Mouse (Mus musculus) thymus, postnatal 10 days (tissue): ENCODE data around the gene Asic2.

Source experiments
- DNase-seq, 2 experiments: peaks; one replicate each; pipeline ENCODE4 v3.0.0; 2021; ENCODE audit warnings: low spot score in 2 of 2

Asic2 gene

DNA sequence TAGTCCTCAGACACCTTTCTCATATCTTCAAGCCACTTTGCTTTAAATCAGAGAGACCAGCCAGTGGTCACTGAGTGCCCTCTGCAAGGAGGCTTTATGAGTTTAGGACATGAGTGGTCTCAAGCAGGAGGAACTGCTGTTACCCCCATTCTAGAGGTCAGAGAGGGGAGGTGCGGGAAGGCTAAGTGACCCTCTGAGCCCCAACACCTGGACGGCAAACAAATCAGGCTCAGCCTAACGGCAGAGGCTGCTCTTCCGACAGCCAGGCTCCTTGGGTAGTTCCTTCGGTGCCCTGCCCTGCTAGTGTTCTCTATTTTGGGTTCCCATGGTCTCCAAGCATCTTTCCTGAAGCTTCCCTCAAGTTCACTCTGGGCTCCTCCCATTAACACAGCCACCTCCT, 357.8 kb downstream of the Asic2 start:
- DNase-seq = no peak

DNA sequence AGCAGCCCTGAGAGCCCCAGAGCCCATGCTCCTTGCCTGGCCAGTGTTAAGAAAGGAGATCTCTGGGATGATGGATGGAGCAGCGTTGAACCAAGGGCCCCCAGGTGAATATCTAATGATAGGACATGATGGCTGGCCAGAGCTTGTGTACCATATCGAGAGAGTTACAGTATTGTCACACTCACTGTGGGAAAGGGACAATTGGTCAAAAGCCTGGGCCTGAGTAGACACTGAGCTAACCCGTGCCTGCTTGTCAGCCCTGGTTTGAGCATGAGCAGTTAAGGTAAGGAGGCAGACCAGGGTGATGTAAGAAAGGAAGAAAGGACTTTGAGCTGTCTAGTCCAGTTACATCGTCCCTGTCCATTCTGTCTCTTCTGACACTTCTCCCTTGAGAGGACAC, 365.3 kb downstream of the Asic2 start:
- DNase-seq = no peak

DNA sequence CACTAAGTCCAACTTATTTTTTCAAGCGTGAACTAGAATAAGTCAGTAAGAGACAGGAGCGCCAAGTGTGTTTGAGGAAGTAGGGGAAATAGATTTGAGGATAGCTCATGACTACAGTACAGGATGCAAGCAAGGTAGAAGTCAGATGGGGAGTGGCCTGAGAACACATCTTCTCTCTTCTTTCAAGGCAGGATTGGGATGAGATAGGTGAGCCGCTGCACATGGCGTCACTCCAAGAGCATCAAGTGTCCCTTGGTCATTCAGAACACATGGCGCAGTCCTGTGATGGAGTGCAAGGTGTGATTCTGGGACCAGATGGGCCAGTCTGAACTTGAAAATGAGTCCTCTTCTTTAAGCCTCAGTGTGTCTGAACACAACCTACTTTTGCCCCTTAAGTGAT, 366.5 kb downstream of the Asic2 start:
- no peak for DNase-seq

DNA sequence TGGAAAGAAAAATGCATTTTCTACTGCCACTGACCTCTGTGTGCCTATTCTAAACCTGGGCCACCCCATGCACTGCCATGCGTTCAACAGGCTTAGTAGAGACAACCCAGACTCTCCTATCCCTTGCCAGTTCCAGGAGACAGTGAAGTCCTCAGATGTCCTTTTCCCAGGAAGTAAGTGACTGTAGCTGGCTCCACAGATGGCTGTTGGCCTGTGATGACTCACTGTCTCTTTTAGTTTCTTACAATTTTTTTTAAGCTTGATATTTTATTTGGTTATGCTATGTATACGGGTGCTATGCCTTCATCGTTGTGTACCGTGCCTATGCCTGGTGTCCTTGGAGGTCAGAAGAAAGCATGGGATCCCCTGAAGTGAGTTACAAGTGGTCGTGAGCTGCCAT, 370.7 kb downstream of the Asic2 start:
- no peak for DNase-seq

DNA sequence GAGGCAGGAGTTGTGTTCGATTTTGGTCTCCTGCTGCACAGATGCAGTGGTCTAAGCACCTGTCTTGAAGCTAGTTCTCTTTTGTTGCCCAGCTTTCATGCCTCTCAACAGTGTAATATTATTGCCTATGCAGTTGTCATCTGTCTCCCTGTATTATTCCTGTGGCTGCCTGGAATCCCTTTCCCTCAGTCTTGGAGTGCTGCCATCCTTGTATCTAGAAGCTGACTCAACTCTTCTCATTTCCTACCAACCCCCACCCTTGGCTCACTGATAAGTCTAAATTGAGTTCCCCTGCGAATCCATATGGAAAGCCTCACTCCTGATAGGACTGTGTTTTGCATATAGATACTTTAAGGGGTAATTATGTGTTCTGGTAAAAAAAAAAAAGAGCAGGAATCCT, 373.0 kb downstream of the Asic2 start:
- no peak for DNase-seq

DNA sequence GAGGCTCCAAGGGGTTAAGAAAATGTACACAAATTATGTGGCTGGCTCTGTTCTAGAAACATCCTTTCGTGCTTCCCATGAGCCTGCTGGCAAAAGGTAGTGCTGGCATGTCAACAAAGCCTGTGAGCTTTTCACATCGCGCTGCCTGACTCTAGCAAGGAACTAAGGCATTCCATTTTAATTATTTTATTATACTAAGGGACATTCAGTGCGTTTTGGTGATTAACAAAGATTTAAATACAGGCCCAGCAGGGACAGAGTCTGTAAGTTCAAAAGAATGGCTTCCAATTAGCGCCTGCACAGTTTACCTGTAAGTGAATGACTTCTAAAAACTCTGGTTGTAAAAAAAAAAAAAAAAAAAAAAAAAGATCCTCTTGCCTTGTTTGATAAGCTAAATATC, 375.5 kb downstream of the Asic2 start:
- DNase-seq = no peak

DNA sequence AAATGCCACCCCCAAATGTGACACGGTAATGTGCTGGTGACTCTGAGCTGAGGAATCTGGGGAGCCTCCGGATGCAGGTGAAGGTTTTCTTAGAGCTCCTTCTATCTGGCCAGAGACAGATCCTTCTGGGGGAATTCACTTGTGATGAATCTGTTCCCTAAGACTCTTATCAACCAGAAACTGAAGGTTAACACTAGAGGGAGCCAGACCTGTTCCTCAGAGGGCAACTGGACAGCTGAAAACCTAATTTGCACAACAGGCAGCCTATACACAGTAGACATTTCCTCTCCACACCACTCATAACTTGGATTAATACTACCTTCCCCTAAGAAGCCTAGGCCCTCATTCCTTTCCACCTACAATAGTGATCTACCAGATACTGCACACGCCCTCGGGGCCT, 377.3 kb downstream of the Asic2 start:
- no peak for DNase-seq

DNA sequence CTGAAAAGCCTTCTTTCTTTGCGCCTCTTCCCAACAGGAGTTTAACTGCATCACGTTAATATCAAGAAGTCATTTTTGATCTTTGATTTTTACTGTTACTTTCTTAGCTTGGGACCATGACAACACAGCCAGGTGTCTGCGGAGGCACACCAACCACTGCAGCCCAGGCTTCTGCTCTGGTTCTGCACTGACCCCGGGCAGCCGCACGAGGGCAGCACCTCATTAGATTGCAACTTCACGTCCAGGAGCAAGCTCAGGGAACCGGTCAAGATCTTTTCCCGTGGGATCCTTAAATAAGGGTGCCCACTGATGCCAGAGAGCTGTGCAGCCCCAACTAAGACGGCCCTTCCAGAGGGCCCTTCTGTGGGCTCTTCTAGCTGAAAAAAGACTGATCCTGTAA, 379.6 kb downstream of the Asic2 start:
- peak in 1 of 2 experiments; percentile 28 for DNase-seq

DNA sequence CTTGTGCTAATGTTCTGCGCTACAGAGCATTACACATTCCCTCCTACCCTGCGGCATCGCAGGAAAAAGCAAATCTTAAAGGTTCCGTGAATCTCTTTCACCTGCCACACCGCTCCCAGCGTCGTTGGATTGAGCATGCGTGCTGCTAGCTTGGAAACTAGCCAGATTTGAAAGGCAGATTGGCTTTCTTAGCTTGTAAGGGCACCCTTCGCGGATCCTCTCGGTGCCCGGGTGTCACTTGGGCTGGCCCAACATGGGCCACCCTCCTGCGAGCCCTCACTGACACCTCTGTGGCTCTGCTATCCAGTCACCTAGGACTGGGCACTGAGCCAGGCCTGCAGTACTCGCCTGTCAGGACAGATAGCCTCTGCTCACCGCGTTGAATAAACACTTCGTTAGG, 380.3 kb downstream of the Asic2 start:
- DNase-seq = no peak

DNA sequence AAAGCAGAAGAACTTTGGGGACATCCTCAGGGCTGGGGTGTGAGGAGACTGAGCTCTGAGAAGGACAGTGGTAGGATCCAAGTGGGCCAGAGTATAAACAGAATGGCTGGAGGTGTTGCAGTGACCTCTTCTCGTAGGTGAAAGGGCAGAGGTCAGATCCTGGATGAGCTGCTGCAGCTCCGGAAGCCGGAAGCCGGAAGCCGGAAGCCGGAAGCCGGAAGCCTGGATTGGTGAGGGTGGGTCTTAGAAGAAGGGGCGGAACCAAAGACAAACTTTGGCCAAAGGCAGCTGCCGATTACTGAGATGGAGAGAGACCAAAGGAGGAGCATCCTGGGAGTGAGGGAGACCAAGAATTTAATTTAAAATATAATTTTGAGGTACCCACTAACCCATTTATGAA, 381.1 kb downstream of the Asic2 start:
- DNase-seq = no peak

DNA sequence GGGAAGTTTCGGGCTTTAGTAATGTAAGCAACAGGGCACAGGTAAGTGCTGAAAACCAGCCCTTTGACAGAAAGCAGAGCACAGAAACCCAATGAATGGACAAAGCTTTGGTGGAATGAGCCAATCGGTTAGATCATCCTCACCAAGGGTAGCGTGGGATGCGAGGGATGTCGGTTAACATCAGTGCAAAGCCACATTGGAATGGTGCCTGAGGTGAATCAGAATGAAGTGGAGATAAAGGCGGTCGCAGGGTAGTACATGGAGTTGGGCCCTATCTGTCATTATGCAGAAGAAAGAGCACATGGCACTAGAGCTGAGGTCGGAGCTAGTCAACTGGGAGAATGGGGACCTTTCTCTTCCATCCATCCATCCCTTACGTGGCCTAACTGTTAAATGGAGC, 383.8 kb downstream of the Asic2 start:
- no peak for DNase-seq

DNA sequence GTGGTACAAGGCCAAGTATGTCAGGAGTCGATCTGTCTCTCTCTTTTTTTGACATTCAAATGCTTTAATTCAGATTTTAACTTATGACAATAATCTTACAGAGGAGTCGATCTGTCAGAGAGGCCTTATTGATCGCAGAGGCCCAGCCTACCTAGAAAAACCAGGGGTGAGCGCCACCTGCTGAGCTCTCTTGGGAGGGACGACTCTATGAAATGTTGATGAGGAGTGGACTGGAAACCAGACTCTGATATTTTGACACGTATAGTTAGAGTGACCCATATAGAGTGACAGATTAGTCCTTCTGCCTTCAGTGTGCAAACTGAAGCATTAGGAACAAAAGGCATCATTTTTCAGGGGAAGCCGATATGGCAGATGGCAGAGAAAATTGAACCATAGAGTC, 385.1 kb downstream of the Asic2 start:
- no peak for DNase-seq

DNA sequence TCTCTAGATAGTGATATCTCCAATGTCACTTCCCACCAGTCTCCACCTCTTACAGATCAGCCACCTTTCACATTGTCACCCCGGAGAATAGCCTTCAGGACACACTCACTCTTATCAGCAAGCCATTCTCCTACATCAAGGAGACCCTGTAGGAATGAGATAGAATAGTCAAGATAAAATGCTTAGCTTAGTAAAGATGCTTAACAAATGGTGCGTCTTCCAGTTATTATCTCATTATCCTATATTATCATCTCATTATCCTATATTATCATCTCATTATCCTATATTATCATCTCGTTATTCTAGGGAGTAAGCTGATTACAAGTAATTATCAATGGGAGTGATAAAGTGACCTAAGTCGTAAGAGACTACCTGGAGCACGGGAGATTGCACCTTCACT, 386.1 kb downstream of the Asic2 start:
- DNase-seq = no peak

DNA sequence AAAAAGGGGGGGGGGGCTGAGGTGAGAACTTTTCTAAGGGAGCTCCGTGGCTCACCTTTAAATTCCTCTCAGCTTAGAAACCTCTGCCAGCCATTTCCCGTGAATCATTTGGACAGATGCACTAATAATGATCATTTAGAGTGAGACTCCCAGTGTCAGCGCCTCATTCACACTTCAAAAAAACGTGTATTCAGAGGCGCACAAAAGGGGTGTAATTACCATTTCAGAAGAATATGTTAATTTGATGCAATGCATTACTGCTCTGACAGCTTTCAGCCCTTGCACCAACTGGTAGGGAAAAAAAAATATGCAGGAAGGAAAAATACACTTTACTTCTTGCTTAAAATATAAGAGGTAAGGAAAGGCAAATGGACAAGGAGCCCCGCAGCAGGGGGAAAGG, 388.5 kb downstream of the Asic2 start:
- no peak for DNase-seq

DNA sequence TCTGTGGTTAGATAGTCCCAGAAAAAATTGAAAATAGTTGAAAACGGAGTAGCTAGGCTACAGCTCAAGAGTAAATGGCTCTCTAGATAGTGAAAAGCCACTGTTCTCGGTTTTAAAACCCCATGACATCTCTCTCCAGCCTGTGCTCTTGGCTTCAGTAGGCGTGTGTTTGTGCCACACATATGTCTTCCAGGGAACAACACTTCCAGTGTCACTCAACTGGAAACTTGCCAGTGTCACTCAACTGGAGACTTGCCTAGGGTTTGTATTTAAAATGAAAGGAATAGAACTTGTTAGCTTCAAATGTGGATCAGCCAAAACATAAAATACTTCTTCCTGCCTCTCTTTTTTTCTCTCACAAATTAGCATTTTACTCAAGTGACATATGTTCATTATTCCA, 397.9 kb downstream of the Asic2 start:
- no peak for DNase-seq

DNA sequence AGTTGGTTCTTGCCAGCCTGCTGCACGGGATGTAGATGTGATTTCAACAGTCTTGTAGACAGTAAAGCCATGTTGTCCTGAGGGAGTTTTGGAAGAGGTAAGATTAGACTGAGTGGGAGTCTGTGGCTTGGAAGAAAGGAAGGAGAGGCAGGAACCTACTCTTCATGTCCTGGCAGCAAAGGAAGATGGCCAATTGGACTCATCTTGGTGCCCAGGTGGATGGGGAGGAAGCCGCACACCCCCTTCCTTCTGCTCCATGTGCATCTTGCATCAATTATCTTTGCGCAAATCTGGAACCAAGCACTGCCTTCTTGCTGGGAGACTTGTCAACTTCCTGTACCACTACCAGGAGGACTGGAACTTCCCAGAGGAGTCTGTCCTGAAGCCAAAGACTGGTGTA, 403.4 kb downstream of the Asic2 start:
- no peak for DNase-seq

DNA sequence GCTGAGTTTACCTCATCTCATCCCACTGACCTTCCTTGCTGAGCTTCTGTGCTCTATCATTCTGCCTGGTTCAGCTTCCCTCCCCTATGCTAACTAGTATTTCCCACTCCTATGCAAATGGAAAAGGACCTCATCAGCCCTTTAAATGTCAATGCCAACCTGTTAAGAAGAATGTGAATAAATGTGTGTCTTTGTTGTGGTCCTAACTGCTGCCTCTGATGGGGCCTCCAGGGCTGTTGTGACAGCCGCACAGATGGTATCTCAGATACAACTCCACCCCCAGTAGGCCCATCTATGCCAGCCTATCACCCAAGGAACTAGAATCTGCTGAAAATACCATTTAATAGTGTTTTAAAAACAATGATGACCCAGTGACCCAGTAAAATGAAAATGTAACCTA, 407.9 kb downstream of the Asic2 start:
- DNase-seq = no peak

DNA sequence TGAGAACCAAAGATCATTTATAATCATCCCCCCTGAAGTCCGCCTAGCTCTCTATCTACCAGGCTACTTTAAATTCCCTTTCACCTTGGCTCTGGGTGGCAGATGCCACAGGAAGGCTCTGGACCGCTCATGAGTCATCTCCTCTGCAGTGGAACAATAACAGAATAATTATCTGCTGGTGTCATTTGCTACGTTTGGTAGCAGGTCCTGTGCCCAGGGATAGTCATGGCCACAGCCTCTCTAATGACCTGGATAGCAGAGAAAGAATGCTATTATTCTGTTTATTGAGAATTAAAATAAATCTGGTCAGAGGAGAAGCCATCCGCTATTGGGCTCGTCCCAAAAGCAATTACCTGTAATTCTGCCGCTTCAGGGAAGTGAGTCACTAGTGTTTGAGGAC, 425.1 kb downstream of the Asic2 start:
- no peak for DNase-seq

DNA sequence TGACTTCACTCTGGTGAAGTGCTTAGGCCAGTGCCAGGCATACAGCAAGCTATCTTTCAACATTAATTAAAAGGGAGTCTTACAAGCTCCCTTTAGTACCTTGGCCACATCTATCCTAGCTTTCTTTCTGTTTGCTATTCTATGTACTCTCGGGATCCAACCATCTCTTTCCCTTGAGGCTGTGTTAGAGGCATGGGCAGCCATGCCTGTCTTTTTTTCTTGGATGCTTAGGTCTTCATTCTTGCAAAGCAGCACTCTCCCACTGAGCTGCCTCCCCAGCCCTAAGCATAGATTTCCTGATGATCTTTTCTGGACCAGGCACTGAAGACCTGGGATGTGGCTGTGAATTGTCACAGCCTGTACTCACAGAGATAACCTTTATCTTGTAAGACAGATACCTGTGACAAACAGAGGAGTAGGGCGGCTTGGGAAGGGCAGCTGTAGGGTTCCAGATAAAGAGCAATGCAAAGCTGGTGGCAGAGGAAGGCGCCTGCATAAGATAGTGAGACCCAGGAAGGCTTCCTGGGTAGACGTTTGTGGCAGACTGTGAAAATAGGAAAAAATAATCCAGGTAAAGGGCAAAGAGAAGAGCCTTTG, 433.0 kb downstream of the Asic2 start:
- no peak for DNase-seq

DNA sequence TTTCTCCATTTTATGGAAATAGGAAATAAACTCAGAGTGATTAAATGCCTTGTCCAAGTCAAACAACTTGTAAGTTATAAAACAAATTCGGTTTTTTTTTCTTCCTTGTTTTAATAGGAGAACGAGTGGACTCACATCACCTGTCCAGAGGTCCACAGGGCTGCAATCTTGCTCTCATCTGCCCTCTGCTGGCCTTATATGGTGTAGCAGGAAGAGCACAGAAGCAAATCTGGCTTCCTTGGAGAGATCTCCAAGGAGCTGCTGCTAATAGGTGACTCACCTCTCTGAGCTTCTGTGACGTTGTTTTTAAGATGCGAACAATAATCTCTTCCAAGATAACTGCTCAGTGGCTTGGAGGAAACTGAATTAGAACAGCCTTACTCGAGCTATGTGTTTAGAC, 433.6 kb downstream of the Asic2 start:
- peak in 1 of 2 experiments; percentile 7 for DNase-seq

DNA sequence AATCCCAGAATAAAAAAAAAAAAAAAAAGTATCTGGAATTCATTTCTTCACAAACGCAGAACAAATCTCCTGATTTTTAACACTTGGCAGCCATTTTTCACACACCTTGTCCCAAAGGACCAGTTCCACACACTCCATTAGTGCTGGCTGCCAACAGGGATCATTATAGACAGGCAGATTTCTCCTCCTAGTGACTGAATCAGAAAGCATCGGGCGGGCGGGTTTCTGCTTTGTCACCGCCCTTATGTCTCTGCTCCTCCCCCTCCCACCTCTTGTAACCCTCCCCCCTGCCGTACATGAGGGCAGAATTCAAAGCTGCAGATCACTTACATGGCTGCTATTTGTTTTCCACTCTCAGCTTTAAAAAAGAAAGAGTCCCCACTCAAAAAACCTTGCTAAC, 436.4 kb downstream of the Asic2 start:
- DNase-seq = no peak

DNA sequence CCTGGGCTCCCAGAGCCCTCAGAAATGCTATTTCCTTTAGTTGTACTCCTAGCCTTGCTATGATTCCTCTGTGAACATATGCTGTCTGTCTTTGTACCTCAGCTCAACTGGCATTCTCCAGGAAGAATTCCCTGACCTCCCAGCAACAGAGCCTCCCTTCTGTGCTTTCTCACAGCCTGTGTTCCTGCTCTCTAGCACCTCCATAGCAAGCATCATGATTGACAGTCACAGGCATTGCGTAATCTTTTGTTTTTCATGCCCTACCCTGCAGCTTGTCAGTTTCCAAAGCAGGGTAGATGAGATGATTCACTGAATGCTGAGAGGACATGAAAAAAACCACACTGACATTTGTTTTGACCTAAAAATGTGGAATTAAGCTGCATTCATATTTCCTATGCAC, 445.3 kb downstream of the Asic2 start:
- DNase-seq = no peak

DNA sequence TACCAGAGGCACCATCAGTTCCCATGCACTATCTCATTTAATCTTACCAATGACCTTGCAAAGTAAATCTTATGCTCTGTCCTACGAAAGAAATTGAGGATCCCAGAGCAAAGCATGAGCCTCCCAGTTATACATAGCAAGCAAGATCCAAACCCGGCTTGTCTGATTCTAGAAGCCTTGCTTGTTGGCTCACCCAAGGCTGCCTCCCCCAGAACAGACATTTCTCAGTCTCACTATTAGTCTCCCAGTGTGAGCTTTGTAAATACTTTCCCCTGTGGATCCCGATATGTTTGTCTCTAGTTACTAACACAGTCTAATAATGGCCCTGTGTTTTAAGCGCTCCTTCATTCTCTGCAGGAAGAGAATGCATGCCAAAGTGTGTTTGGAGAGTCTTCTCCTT, 446.4 kb downstream of the Asic2 start:
- DNase-seq = no peak
